Mouse (Mus musculus) cerebellum, adult 8-10 months (tissue): ENCODE results near the gene St6galnac3.

Experiments used
- DNase-seq: peaks from one replicate; pipeline ENCODE4 v3.0.0; 2022

The St6galnac3 gene

GRCm38 (mm10) chr3:153334152-153334825 is 390.7 kb downstream of the St6galnac3 start:
- no peak for DNase-seq

GRCm38 (mm10) chr3:153324307-153324706 is 400.7 kb downstream of the St6galnac3 start:
- DNase-seq: no peak

- peak; percentile 13 for DNase-seq
Measured at GRCm38 (mm10) chr3:153323446-153323845, 401.5 kb downstream of the St6galnac3 start.

GRCm38 (mm10) chr3:153313583-153313982 is 411.4 kb downstream of the St6galnac3 start:
- no peak for DNase-seq

GRCm38 (mm10) chr3:153313167-153313566 is 411.8 kb downstream of the St6galnac3 start:
- no peak for DNase-seq

- no peak for DNase-seq
Measured at GRCm38 (mm10) chr3:153312006-153312405, 413.0 kb downstream of the St6galnac3 start.

GRCm38 (mm10) chr3:153308379-153308778 is 416.6 kb downstream of the St6galnac3 start:
- no peak for DNase-seq

- DNase-seq: no peak
Measured at GRCm38 (mm10) chr3:153305153-153305552, 419.8 kb downstream of the St6galnac3 start.

GRCm38 (mm10) chr3:153302376-153302775 is 422.6 kb downstream of the St6galnac3 start:
- no peak for DNase-seq

- no peak for DNase-seq
Measured at GRCm38 (mm10) chr3:153296375-153297068, 428.5 kb downstream of the St6galnac3 start.

GRCm38 (mm10) chr3:153292853-153293252 is 432.1 kb downstream of the St6galnac3 start:
- no peak for DNase-seq

- DNase-seq: peak; percentile 24
Measured at GRCm38 (mm10) chr3:153292363-153292762, 432.6 kb downstream of the St6galnac3 start.

- no peak for DNase-seq
Measured at GRCm38 (mm10) chr3:153291406-153292045, 433.4 kb downstream of the St6galnac3 start.

GRCm38 (mm10) chr3:153289971-153290370 is 435.0 kb downstream of the St6galnac3 start:
- no peak for DNase-seq

- DNase-seq: no peak
Measured at GRCm38 (mm10) chr3:153287564-153287963, 437.4 kb downstream of the St6galnac3 start.

- no peak for DNase-seq
Measured at GRCm38 (mm10) chr3:153287081-153287480, 437.9 kb downstream of the St6galnac3 start.

- no peak for DNase-seq
Measured at GRCm38 (mm10) chr3:153282123-153282765, 442.7 kb downstream of the St6galnac3 start.

GRCm38 (mm10) chr3:153278249-153278648 is 446.7 kb downstream of the St6galnac3 start:
- no peak for DNase-seq

- DNase-seq: no peak
Measured at GRCm38 (mm10) chr3:153277389-153277999, 447.5 kb downstream of the St6galnac3 start.

- DNase-seq: no peak
Measured at GRCm38 (mm10) chr3:153276830-153277388, 448.1 kb downstream of the St6galnac3 start.

- no peak for DNase-seq
Measured at GRCm38 (mm10) chr3:153276101-153276829, 448.7 kb downstream of the St6galnac3 start.

- no peak for DNase-seq
Measured at GRCm38 (mm10) chr3:153272241-153272640, 452.7 kb downstream of the St6galnac3 start.
